Mouse (Mus musculus): ENCODE results near the gene Ugt1a8. TPM values are rescaled to one million over a fixed set of nuclear protein-coding genes. Genes with fewer than 3 reads are reported as not detected.
"Not testable (repeated sequence)": the region's sequence is repeated elsewhere in the genome, so short reads cannot be mapped to it uniquely, and the experiment has no call there.

Gene Ugt1a8
- polyA plus RNA-seq (2014; fragmentation: Nextera tagmentation; extraction: Ambion mirVana), result not detected in 2 replicates

DNA sequence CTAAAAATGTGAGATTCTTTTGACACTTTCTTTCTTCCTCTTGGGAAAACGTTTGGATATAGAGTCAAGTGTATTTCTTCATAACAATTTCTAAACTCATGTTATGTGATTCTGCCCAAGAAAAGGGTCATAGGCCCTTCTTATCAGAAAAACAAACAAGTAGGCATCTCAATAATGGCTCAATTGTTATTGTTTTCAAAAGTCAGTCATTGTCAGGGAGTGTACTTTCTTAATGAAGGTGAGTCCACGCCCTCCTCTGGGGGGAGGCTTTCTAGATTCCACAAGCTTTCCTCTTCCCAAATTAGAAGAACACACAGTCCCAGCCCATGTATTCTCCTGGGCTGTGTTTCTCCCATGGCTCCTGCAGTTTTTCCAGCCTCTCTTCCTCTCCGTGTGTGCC lies at the start of gene Ugt1a8:
Gene Ugt1a8, plus strand, starts transcription at position 301 of the 400 bp plus-strand sequence.
- 80% methylated on average over 3 of the region's 3 CpGs for WGBS
- Histone ChIP-seq H3K4me1 (ENCODE audit: control insufficient read depth, insufficient read depth, low read length) (no peaks in the 10 kb centered on the region), H3K4me2 (replicated peaks; ENCODE audit: low read depth, low read length) (no peak within 1 kb of the TSS), H3K4me3 (ENCODE audit: low read length) (no peak within 1 kb of the TSS), H3K9me3 (ENCODE audit: control insufficient read depth, low read length) (no peaks in the 10 kb centered on the region), H3K27ac (ENCODE audit: low read depth, low read length) (no peak within 1 kb of the TSS), H3K9ac (ENCODE audit: low read depth, low read length) (no peak within 1 kb of the TSS), H3K36me3 (ENCODE audit: control insufficient read depth, insufficient read depth, low read length) (no peaks in the 10 kb centered on the region), H3K27me3 (ENCODE audit: control insufficient read depth, insufficient read depth, low read length) (no peaks in the 10 kb centered on the region)
- ATAC-seq (ENCODE audit: low FRiP score, low TSS enrichment), result no peak

DNA sequence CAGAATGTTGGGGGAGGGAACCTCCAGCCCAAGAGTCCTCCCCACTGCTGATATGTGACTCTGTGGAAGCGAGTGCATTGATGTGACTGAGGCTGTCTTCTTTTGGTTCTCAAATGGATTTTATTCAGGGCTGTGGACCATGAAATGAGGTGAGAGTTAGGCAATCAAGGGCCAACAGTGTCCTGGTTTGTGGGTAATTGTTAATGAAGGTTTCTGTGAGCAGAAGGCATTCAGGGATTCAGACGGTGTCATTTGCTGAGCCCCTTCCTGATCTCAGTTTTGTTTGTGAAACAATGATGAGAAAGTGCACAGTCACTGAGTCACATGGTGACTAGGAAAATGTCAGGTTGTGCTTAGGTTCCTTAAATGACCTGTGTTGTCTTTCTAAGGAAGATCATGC lies 44.6 kb upstream of the Ugt1a8 start:
- WGBS, result 69% methylated on average over 1 of the region's 2 CpGs
- not testable (repeated sequence) for H3K4me3 ChIP-seq (ENCODE audit: low read length); H3K4me2 ChIP-seq (replicated peaks; ENCODE audit: low read depth, low read length); H3K4me1 ChIP-seq (ENCODE audit: control insufficient read depth, insufficient read depth, low read length); H3K27ac ChIP-seq (ENCODE audit: low read depth, low read length); H3K36me3 ChIP-seq (ENCODE audit: control insufficient read depth, insufficient read depth, low read length); H3K9ac ChIP-seq (ENCODE audit: low read depth, low read length); H3K27me3 ChIP-seq (ENCODE audit: control insufficient read depth, insufficient read depth, low read length); H3K9me3 ChIP-seq (ENCODE audit: control insufficient read depth, low read length)
- peak; percentile 60; the same call in 1 of the 2 replicates for ATAC-seq (ENCODE audit: low FRiP score, low TSS enrichment)

DNA sequence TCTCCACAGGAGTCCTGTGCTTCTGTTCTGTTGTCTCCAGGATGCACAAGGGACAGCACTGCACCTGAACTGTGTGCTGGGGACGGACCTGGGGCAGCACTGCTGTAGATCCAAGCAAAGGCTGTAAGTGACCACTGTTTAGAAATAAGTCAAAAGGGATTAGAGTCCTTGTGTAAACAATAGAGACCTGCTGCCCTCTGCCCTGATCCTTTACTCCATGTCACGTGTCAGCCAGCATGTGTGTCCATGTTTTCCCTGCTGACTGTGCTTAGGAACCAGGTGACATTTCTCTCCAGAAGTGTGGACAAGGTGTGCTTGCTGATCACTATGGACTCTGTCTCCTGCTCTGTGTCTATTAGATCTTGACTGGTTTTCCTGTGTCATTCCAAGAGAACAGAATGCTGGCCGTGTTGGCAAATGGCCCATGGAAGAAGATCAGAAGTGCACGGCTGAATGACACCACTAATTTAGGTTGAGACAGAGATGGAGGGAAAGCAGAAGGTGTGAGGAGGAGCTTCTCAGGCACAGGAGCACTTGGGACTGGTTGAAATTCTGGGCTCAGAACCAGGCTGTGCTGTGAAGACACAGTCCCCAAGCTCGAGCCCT lies 42.7 kb upstream of the Ugt1a8 start:
- H3K9me3 ChIP-seq (ENCODE audit: control insufficient read depth, low read length); H3K9ac ChIP-seq (ENCODE audit: low read depth, low read length); ATAC-seq (ENCODE audit: low FRiP score, low TSS enrichment); H3K36me3 ChIP-seq (ENCODE audit: control insufficient read depth, insufficient read depth, low read length); H3K27me3 ChIP-seq (ENCODE audit: control insufficient read depth, insufficient read depth, low read length); H3K4me1 ChIP-seq (ENCODE audit: control insufficient read depth, insufficient read depth, low read length); H3K27ac ChIP-seq (ENCODE audit: low read depth, low read length); H3K4me3 ChIP-seq (ENCODE audit: low read length); H3K4me2 ChIP-seq (replicated peaks; ENCODE audit: low read depth, low read length): not testable (repeated sequence)
- WGBS, result 48% methylated on average over 3 of the region's 5 CpGs

DNA sequence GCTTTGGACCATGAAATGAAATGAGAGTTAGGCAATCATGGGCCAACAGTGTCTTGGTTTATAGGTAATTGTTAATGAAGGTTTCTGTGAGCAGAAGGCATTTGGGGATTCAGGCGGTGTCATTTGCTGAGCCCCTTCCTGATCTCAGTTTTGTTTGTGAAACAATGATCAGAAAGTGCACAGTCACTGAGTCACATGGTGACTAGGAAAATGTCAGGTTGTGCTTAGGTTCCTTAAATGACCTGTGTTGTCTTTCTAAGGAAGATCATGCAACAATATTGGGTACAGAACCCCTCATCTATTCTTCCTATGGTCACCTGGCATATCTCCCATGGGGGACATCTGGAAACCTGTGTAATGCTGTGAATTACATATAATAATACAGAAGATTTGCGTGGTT lies 40.2 kb upstream of the Ugt1a8 start:
- H3K4me1 ChIP-seq (ENCODE audit: control insufficient read depth, insufficient read depth, low read length); ATAC-seq (ENCODE audit: low FRiP score, low TSS enrichment); H3K27ac ChIP-seq (ENCODE audit: low read depth, low read length); H3K36me3 ChIP-seq (ENCODE audit: control insufficient read depth, insufficient read depth, low read length); H3K9ac ChIP-seq (ENCODE audit: low read depth, low read length); H3K4me3 ChIP-seq (ENCODE audit: low read length); H3K4me2 ChIP-seq (replicated peaks; ENCODE audit: low read depth, low read length); H3K27me3 ChIP-seq (ENCODE audit: control insufficient read depth, insufficient read depth, low read length); H3K9me3 ChIP-seq (ENCODE audit: control insufficient read depth, low read length): not testable (repeated sequence)
- WGBS, result 88% methylated on average over 2 of the region's 2 CpGs

DNA sequence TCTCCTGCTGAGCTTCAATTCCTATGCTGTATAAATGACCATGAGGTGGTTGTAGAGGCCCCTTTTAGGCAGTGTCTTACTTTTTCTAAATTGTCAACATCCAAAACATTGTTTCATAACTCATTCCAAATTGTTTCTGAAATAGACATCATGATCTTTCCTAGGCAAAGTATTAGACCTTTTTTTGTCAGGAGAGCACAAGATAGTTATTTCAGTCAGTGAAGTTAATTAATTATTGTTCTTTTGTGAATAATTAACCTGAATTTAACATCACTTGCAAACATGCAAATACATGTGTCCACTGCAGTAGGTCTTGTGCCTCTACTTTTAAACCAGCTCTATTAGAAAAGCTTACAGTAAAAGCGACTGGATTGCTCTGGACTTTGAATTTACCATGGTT lies 32.5 kb upstream of the Ugt1a8 start, which contains the start of gene Ugt1a10:
Gene Ugt1a10, plus strand, starts transcription at position 301 of the 400 bp plus-strand sequence.
- ATAC-seq (ENCODE audit: low FRiP score, low TSS enrichment), result no peak
- H3K27ac ChIP-seq (ENCODE audit: low read depth, low read length), result no peak within 1 kb of the TSS
- no peak within 1 kb of the TSS for H3K4me3 ChIP-seq (ENCODE audit: low read length)
- H3K9me3 ChIP-seq (ENCODE audit: control insufficient read depth, low read length), result no peaks in the 10 kb centered on the region
- H3K4me2 ChIP-seq (replicated peaks; ENCODE audit: low read depth, low read length), result no peak within 1 kb of the TSS
- H3K36me3 ChIP-seq (ENCODE audit: control insufficient read depth, insufficient read depth, low read length), result no peaks in the 10 kb centered on the region
- 80% methylated on average over 1 of the region's 1 CpGs for WGBS
- H3K27me3 ChIP-seq (ENCODE audit: control insufficient read depth, insufficient read depth, low read length), result no peaks in the 10 kb centered on the region
- H3K4me1 ChIP-seq (ENCODE audit: control insufficient read depth, insufficient read depth, low read length), result no peaks in the 10 kb centered on the region
- H3K9ac ChIP-seq (ENCODE audit: low read depth, low read length), result no peak within 1 kb of the TSS

DNA sequence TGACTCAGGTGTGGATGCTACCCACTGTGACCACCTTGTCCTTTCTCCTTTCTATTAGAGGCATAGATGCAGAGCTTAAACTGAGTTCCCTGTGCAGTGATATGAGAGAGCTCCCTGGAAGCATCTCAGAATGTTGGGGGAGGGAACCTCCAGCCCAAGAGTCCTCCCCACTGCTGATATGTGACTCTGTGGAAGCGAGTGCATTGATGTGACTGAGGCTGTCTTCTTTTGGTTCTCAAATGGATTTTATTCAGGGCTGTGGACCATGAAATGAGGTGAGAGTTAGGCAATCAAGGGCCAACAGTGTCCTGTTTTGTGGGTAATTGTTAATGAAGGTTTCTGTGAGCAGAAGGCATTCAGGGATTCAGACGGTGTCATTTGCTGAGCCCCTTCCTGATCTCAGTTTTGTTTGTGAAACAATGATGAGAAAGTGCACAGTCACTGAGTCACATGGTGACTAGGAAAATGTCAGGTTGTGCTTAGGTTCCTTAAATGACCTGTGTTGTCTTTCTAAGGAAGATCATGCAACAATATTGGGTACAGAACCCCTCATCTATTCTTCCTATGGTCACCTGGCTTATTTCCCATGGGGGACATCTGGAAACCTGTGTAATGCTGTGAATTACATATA lies 21.0 kb upstream of the Ugt1a8 start:
- H3K4me2 ChIP-seq (replicated peaks; ENCODE audit: low read depth, low read length); H3K9ac ChIP-seq (ENCODE audit: low read depth, low read length); H3K4me3 ChIP-seq (ENCODE audit: low read length); H3K4me1 ChIP-seq (ENCODE audit: control insufficient read depth, insufficient read depth, low read length); H3K27me3 ChIP-seq (ENCODE audit: control insufficient read depth, insufficient read depth, low read length); H3K36me3 ChIP-seq (ENCODE audit: control insufficient read depth, insufficient read depth, low read length); H3K27ac ChIP-seq (ENCODE audit: low read depth, low read length); H3K9me3 ChIP-seq (ENCODE audit: control insufficient read depth, low read length): not testable (repeated sequence)
- 45% methylated on average over 1 of the region's 2 CpGs for WGBS
- ATAC-seq (ENCODE audit: low FRiP score, low TSS enrichment), result peak; percentile 52; the same call in 1 of the 2 replicates

DNA sequence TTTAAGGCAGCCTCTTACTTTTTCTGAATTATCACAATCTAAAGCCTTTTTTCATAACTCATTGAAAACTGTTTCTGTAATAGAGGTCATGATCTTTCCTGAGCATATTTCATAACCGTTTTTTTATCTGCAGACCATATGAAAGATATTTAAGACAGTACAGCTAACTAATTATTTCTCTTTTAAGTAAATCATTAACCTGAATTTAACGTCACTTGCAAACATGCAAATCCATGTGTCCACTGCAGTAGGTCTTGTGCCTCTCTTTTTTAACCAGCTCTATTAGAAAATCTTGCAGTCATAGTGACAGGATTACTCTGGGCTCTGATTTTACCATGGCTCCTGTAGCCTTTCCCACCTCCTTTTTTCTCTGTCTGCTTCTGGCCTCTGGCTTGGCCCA lies 17.1 kb upstream of the Ugt1a8 start, which contains the start of gene Ugt1a9:
Gene Ugt1a9, plus strand, starts transcription at position 306 of the 400 bp plus-strand sequence.
- Histone ChIP-seq H3K9me3 (ENCODE audit: control insufficient read depth, low read length) (no peaks in the 10 kb centered on the region), H3K4me2 (replicated peaks; ENCODE audit: low read depth, low read length) (no peak within 1 kb of the TSS), H3K27me3 (ENCODE audit: control insufficient read depth, insufficient read depth, low read length) (no peaks in the 10 kb centered on the region), H3K36me3 (ENCODE audit: control insufficient read depth, insufficient read depth, low read length) (no peaks in the 10 kb centered on the region), H3K4me1 (ENCODE audit: control insufficient read depth, insufficient read depth, low read length) (no peaks in the 10 kb centered on the region), H3K4me3 (ENCODE audit: low read length) (no peak within 1 kb of the TSS), H3K9ac (ENCODE audit: low read depth, low read length) (no peak within 1 kb of the TSS), H3K27ac (ENCODE audit: low read depth, low read length) (no peak within 1 kb of the TSS)
- no peak for ATAC-seq (ENCODE audit: low FRiP score, low TSS enrichment)
- 71% methylated on average over 2 of the region's 2 CpGs for WGBS

DNA sequence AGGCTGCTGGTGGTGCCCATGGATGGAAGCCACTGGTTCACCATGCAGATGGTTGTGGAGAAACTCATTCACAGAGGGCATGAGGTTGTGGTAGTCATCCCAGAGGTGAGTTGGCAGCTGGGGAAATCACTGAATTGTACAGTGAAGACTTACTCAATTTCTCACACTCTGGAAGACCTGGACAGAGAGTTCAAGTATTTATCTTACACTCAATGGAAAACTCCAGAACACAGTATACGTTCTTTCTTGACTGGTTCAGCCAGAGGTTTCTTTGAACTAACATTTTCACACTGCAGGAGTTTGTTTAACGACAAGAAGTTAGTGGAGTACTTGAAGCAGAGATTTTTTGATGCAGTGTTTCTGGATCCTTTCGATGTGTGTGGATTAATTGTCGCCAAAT lies 16.7 kb upstream of the Ugt1a8 start:
- no peaks in the 10 kb centered on the region for H3K36me3 ChIP-seq (ENCODE audit: control insufficient read depth, insufficient read depth, low read length)
- H3K27ac ChIP-seq (ENCODE audit: low read depth, low read length), result no peak overlapping the region
- no peaks in the 10 kb centered on the region for H3K27me3 ChIP-seq (ENCODE audit: control insufficient read depth, insufficient read depth, low read length)
- 82% methylated on average over 4 of the region's 4 CpGs for WGBS
- H3K4me2 ChIP-seq (replicated peaks; ENCODE audit: low read depth, low read length), result no peak overlapping the region
- no peak for ATAC-seq (ENCODE audit: low FRiP score, low TSS enrichment)
- H3K9ac ChIP-seq (ENCODE audit: low read depth, low read length), result no peak overlapping the region
- H3K4me3 ChIP-seq (ENCODE audit: low read length), result no peak overlapping the region
- H3K9me3 ChIP-seq (ENCODE audit: control insufficient read depth, low read length), result no peaks in the 10 kb centered on the region
- no peaks in the 10 kb centered on the region for H3K4me1 ChIP-seq (ENCODE audit: control insufficient read depth, insufficient read depth, low read length)

DNA sequence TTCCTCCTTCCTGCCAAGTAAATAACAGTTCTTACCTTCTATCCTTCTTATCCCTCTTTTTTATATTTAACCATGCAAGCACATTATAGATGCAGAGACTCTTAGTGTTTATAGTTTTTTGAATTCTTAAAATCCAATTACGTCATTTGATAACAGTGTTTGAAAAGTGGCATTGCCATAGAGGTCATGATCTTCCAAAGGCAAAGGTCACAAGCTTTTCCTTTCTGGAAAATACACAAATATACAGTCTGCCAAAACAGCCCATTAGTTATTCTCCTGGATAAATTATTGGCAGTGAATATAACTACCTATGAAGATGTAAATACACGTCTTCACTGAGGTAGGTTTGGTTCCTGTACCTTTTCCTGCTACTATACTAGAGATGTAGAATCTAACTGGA lies 13.1 kb upstream of the Ugt1a8 start:
- no peaks in the 10 kb centered on the region for H3K9me3 ChIP-seq (ENCODE audit: control insufficient read depth, low read length)
- WGBS, result 89% methylated on average over 2 of the region's 2 CpGs
- no peaks in the 10 kb centered on the region for H3K27me3 ChIP-seq (ENCODE audit: control insufficient read depth, insufficient read depth, low read length)
- H3K9ac ChIP-seq (ENCODE audit: low read depth, low read length), result no peak overlapping the region
- no peak overlapping the region for H3K4me2 ChIP-seq (replicated peaks; ENCODE audit: low read depth, low read length)
- H3K27ac ChIP-seq (ENCODE audit: low read depth, low read length), result no peak overlapping the region
- no peak overlapping the region for H3K4me3 ChIP-seq (ENCODE audit: low read length)
- H3K36me3 ChIP-seq (ENCODE audit: control insufficient read depth, insufficient read depth, low read length), result no peaks in the 10 kb centered on the region
- no peaks in the 10 kb centered on the region for H3K4me1 ChIP-seq (ENCODE audit: control insufficient read depth, insufficient read depth, low read length)
- no peak for ATAC-seq (ENCODE audit: low FRiP score, low TSS enrichment)
